Mouse (Mus musculus): ENCODE measurements around the gene Ubxn11.
A peak's percentile ranks its signal among the peaks of the same experiment; 100 is the strongest.

DNA sequence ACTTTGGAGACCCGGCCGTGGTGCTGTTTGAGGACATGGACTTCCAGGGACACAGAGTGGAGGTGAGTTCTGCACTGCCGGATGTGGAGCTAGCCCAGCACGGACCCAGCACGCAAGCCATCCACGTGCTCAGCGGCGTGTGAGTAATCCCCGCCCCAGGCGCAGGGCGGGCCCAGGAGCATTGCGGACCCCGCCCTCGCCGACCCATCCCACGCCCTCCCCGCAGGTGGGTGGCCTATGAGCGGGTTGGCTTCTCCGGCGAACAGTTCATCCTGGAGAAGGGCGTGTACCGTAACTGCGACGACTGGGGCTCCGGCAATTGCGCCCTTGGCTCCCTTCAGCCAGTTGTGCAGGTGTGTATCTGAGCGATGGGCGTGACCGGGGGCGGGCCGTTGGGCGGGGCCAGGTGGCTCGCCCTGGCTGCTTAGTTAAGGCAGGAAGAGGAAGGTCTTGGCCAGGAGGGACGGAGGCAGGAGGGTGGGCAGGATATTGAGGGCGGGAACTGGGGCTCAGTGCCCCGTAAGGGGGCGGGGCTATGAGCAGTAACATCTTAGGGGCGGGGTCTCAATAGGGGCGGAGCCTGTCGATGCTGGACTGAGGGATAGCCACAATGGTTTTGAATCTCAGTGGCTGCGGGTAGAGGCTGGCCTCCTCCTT, 20.5 kb upstream of the Ubxn11 start:
- no peak for TF ChIP-seq CTCF (conservative IDR thresholded peaks at IDR 0.05 in 1 of 2, IDR thresholded peaks at IDR 0.05 in 1 of 2; ENCODE audit: low read depth in 2 of 2, low read length in 2 of 2)
- peak; percentile 87 for TF ChIP-seq POLR2A (IDR thresholded peaks at IDR 0.05; ENCODE audit: low read depth, low read length)
- TF ChIP-seq GABPA (IDR thresholded peaks at IDR 0.05; ENCODE audit: insufficient replicate concordance, low read depth, low read length), result no peak
- no peak for TF ChIP-seq KAT2A (IDR thresholded peaks at IDR 0.05; ENCODE audit: insufficient replicate concordance, low read length)
- TF ChIP-seq ZNF384 (IDR thresholded peaks at IDR 0.05; ENCODE audit: low read depth, low read length), result no peak
- 0 out of 2 replicates have a peak, but pooled peaks have one; percentile 27 for TF ChIP-seq E2F4 (IDR thresholded peaks at IDR 0.05; ENCODE audit: insufficient replicate concordance, low read depth, low read length)
- no peak for TF ChIP-seq IRF4 (IDR thresholded peaks at IDR 0.05; ENCODE audit: low read depth, low read length)
- TF ChIP-seq USF1 (IDR thresholded peaks at IDR 0.05; ENCODE audit: low read depth, low read length), result peak; percentile 48
- TF ChIP-seq ETS1 (conservative IDR thresholded peaks at IDR 0.05; ENCODE audit: low read depth, low read length), result no peak
- TF ChIP-seq JUND (conservative IDR thresholded peaks at IDR 0.05; ENCODE audit: low read depth, low read length), result no peak
- TF ChIP-seq MAZ (IDR thresholded peaks at IDR 0.05; ENCODE audit: low read depth, low read length), result no peak; the same call in 1 of the 2 replicates
- TF ChIP-seq RAD21 (IDR thresholded peaks at IDR 0.05; ENCODE audit: low read depth, low read length), result no peak

Data from CH12.LX (cell line).